Mouse (Mus musculus) stomach, postnatal 0 days (tissue): ENCODE measurements around the gene Ncoa3.

ENCODE experiments used
- CTCF ChIP-seq: IDR thresholded peaks from 2 replicates; pipeline ENCODE4 v1.5.1; 2016; ENCODE audit warnings: antibody characterized with exemption, low read depth, mild to moderate bottlenecking, moderate library complexity
- EP300 ChIP-seq: optimal IDR thresholded peaks from 2 replicates; pipeline ENCODE3; 2016; ENCODE audit warnings: antibody characterized with exemption

DNA sequence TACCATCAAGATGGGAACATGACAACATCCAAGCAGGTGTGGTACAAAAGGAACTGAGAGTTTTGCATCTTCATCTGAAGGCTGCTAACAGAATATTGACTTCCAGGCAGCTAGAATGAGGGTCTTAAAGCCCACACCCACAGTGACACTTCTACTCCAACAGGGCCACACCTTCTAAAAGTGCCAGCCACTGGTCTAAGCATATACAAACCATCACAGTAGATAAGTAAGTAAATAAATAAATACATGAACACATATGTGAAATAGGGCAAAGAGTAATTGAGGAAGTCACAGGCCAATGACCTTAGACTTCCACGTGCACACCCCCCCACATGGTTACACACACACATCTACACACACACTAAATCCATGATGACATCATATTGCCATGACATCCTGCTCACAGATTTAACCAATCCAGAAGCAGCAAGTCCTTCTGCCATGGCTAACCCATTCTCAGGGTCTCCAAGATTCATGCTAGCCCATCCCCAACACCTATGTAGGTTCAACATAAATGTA, 46.3 kb upstream of the Ncoa3 start:
- TF ChIP-seq CTCF (no peak), EP300 (no peak)
